Mouse (Mus musculus) megakaryocyte, embryonic 14.5 days (primary cell): ENCODE results near the gene Gm4791.

Experiments
- FLI1 ChIP-seq: IDR thresholded peaks from 2 replicates; pipeline ENCODE4 v1.6.1; 2012; ENCODE audit warnings: low read length, inconsistent platforms, mixed read lengths
- GATA1 ChIP-seq: IDR thresholded peaks from 3 replicates; pipeline ENCODE4 v1.6.1; 2012; ENCODE audit warnings: mixed read lengths, low read length, inconsistent platforms, borderline replicate concordance

DNA sequence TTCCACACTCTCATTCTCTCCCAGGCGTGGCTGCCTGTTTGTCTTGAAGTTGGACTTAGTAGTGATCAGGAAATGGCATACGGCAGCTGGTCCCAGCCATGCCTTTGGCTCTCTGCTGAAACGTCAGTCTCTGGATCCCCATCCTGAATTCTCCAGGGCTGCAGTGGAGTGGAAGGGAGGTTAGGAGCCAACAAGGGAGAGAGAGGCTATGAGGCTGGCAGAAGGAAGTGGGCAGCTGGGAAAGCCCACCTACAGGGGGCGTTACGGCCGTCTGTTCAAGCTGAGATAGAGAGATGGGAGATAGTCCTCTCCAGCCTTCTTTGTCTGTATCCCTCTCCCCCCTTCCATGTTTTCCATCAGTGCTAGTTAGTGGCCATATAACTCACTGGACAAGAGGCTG lies 29.1 kb upstream of the Gm4791 start:
- TF ChIP-seq GATA1: no peak
- no peak for TF ChIP-seq FLI1
